Mouse (Mus musculus) forebrain, embryonic 16.5 days (tissue): Measurements from ENCODE around the gene Lpin3. TPM values are rescaled to one million over a fixed set of nuclear protein-coding genes. Genes with fewer than 3 reads are reported as not detected.

Experiments used
- ATAC-seq: fragments of 200-750 bp; cut with Nextera tagmentation; 2 replicates; pipeline ENCODE4 v1.8.0; 2017; ENCODE audit warnings: mild to moderate bottlenecking, moderate library complexity
- H3K27ac ChIP-seq: fragments of 300-500 bp; sonication (generic); 2 replicates; pipeline ENCODE4 v1.5.1; 2014; ENCODE audit warnings: low read length, control low read depth
- H3K27me3 ChIP-seq: fragments of 300-500 bp; sonication (generic); replicated peaks from 2 replicates; pipeline ENCODE4 v1.6.1; 2014; ENCODE audit warnings: low read length; ENCODE audit not compliant: control insufficient read depth, insufficient read depth
- H3K36me3 ChIP-seq: fragments of 300-500 bp; sonication (generic); 2 replicates; pipeline ENCODE4 v1.6.1; 2014; ENCODE audit not compliant: control insufficient read depth, insufficient read depth
- H3K4me1 ChIP-seq: fragments of 300-500 bp; sonication (generic); replicated peaks from 2 replicates; pipeline ENCODE4 v1.6.1; 2014; ENCODE audit warnings: low read length; ENCODE audit not compliant: control insufficient read depth, insufficient read depth
- H3K4me2 ChIP-seq: fragments of 300-500 bp; sonication (generic); 2 replicates; pipeline ENCODE4 v1.6.1; 2014; ENCODE audit warnings: mild to moderate bottlenecking, low read length, control low read depth
- H3K4me3 ChIP-seq: fragments of 300-500 bp; sonication (generic); replicated peaks from 2 replicates; pipeline ENCODE4 v1.5.1; 2014; ENCODE audit warnings: mild to moderate bottlenecking, low read length, control low read depth
- H3K9ac ChIP-seq: fragments of 300-500 bp; sonication (generic); replicated peaks from 2 replicates; pipeline ENCODE4 v1.6.1; 2014; ENCODE audit warnings: low read depth, low read length, control low read depth
- H3K9me3 ChIP-seq: fragments of 300-500 bp; sonication (generic); 2 replicates; pipeline ENCODE4 v1.6.1; 2016; ENCODE audit warnings: low read length; ENCODE audit not compliant: control insufficient read depth
- WGBS: fragments of 180-500 bp; shearing (Covaris S2); extraction: QIAGEN DNeasy Blood & Tissue Kit; methylation state at CpG from one replicate; pipeline ENCODE4 v1.1.7; 2014; 5-methylcytosine and 5-hydroxymethylcytosine counted together
- polyA plus RNA-seq: library from polyadenylated mRNA; unstranded; fragments of >200 nt; fragmentation: Nextera tagmentation; extraction: Ambion mirVana; gene quantifications from 2 replicates; pipeline ENCODE4 v1.2.1, GENCODE M21; 2015

Lpin3 gene
- polyA plus RNA-seq, 1 experiment from 2014 or later = not detected

GRCm38 (mm10) chr2:160864112-160864511, 16.4 kb upstream of the Lpin3 start:
- no peak overlapping the region for H3K4me2 ChIP-seq
- 93% methylated on average over 1 of the region's 1 CpGs for WGBS
- no peak overlapping the region for H3K4me3 ChIP-seq
- no peaks in the 10 kb centered on the region for H3K9me3 ChIP-seq
- no peak overlapping the region for H3K9ac ChIP-seq
- H3K4me1 ChIP-seq = no peaks in the 10 kb centered on the region
- no peak for ATAC-seq
- no peak overlapping the region for H3K27ac ChIP-seq
- no peaks in the 10 kb centered on the region for H3K27me3 ChIP-seq
- no peaks in the 10 kb centered on the region for H3K36me3 ChIP-seq

GRCm38 (mm10) chr2:160865266-160865665, 15.2 kb upstream of the Lpin3 start:
- no peak for ATAC-seq
- Histone ChIP-seq H3K36me3 (no peaks in the 10 kb centered on the region), H3K9me3 (no peaks in the 10 kb centered on the region), H3K9ac (no peak overlapping the region), H3K27ac (no peak overlapping the region), H3K4me1 (no peaks in the 10 kb centered on the region), H3K4me3 (no peak overlapping the region), H3K27me3 (no peaks in the 10 kb centered on the region), H3K4me2 (no peak overlapping the region)
- WGBS = 60% methylated on average over 2 of the region's 2 CpGs

GRCm38 (mm10) chr2:160869446-160869845, 11.0 kb upstream of the Lpin3 start:
- Histone ChIP-seq H3K36me3 (no peaks in the 10 kb centered on the region), H3K27me3 (no peaks in the 10 kb centered on the region), H3K27ac (no peak overlapping the region), H3K4me1 (peaks cover 13% of the 10 kb centered on the region), H3K9me3 (no peaks in the 10 kb centered on the region), H3K4me3 (no peak overlapping the region), H3K4me2 (no peak overlapping the region), H3K9ac (no peak overlapping the region)
- no peak for ATAC-seq
- 81% methylated on average over 3 of the region's 3 CpGs for WGBS

GRCm38 (mm10) chr2:160871310-160871709, 9.2 kb upstream of the Lpin3 start:
- H3K4me3 ChIP-seq = peak overlapping the region; percentile 20
- no peaks in the 10 kb centered on the region for H3K9me3 ChIP-seq
- no peak overlapping the region for H3K27ac ChIP-seq
- no peak for ATAC-seq
- no peaks in the 10 kb centered on the region for H3K27me3 ChIP-seq
- H3K36me3 ChIP-seq = no peaks in the 10 kb centered on the region
- H3K9ac ChIP-seq = peak overlapping the region; percentile 36; the same call in 1 of the 2 replicates
- 66% methylated on average over 3 of the region's 3 CpGs for WGBS
- peaks cover 13% of the 10 kb centered on the region for H3K4me1 ChIP-seq
- peak overlapping the region; percentile 42 for H3K4me2 ChIP-seq

- Histone ChIP-seq H3K9ac (peak overlapping the region; percentile 98), H3K27me3 (no peaks in the 10 kb centered on the region), H3K36me3 (no peaks in the 10 kb centered on the region), H3K4me1 (peaks cover 13% of the 10 kb centered on the region), H3K27ac (peak overlapping the region; percentile 99), H3K9me3 (no peaks in the 10 kb centered on the region), H3K4me2 (peak overlapping the region; percentile 60), H3K4me3 (peak overlapping the region; percentile 86)
- under 1% methylated on average over 41 of the region's 47 CpGs for WGBS
- peak; percentile 93 for ATAC-seq
Observed at GRCm38 (mm10) chr2:160872395-160872794, 8.1 kb upstream of the Lpin3 start.

GRCm38 (mm10) chr2:160872890-160873382, 7.5 kb upstream of the Lpin3 start, which contains the start of gene Zhx3:
Gene Zhx3, minus strand, starts transcription at chr2:160872998.
- ATAC-seq = peak; percentile 97
- no peaks in the 10 kb centered on the region for H3K36me3 ChIP-seq
- peak within 1 kb of the TSS; percentile 60 for H3K4me2 ChIP-seq
- H3K4me1 ChIP-seq = peaks cover 13% of the 10 kb centered on the region
- H3K9me3 ChIP-seq = no peaks in the 10 kb centered on the region
- H3K4me3 ChIP-seq = peak within 1 kb of the TSS; percentile 86
- under 1% methylated on average over 41 of the region's 48 CpGs for WGBS
- no peaks in the 10 kb centered on the region for H3K27me3 ChIP-seq
- peak within 1 kb of the TSS; percentile 98 for H3K9ac ChIP-seq
- H3K27ac ChIP-seq = peak within 1 kb of the TSS; percentile 99

- WGBS = 88% methylated on average over 5 of the region's 5 CpGs
- no peak for ATAC-seq
- no peaks in the 10 kb centered on the region for H3K36me3 ChIP-seq
- H3K4me1 ChIP-seq = peaks cover 13% of the 10 kb centered on the region
- H3K9me3 ChIP-seq = no peaks in the 10 kb centered on the region
- no peak overlapping the region for H3K4me3 ChIP-seq
- no peaks in the 10 kb centered on the region for H3K27me3 ChIP-seq
- H3K4me2 ChIP-seq = no peak overlapping the region
- H3K9ac ChIP-seq = no peak overlapping the region
- no peak overlapping the region for H3K27ac ChIP-seq
Observed at GRCm38 (mm10) chr2:160874231-160874877, 6.1 kb upstream of the Lpin3 start.

GRCm38 (mm10) chr2:160876115-160876514, 4.4 kb upstream of the Lpin3 start:
- Histone ChIP-seq H3K9ac (no peak overlapping the region), H3K27me3 (no peaks in the 10 kb centered on the region), H3K4me3 (no peak overlapping the region), H3K9me3 (no peaks in the 10 kb centered on the region), H3K4me2 (no peak overlapping the region), H3K36me3 (no peaks in the 10 kb centered on the region), H3K27ac (no peak overlapping the region), H3K4me1 (peaks cover 12% of the 10 kb centered on the region)
- ATAC-seq = no peak
- WGBS = 87% methylated on average over 4 of the region's 4 CpGs

GRCm38 (mm10) chr2:160881462-160882101, 1.1 kb downstream of the Lpin3 start:
- H3K9me3 ChIP-seq = no peaks in the 10 kb centered on the region
- H3K27me3 ChIP-seq = no peaks in the 10 kb centered on the region
- H3K27ac ChIP-seq = no peak overlapping the region
- H3K4me1 ChIP-seq = no peaks in the 10 kb centered on the region
- 49% methylated on average over 6 of the region's 6 CpGs for WGBS
- H3K4me2 ChIP-seq = no peak overlapping the region
- H3K9ac ChIP-seq = no peak overlapping the region
- ATAC-seq = no peak
- no peak overlapping the region for H3K4me3 ChIP-seq
- H3K36me3 ChIP-seq = no peaks in the 10 kb centered on the region
